Mouse (Mus musculus) heart, embryonic 12.5 days (tissue): ENCODE results near the gene Pdk2. TPM values are rescaled to one million over a fixed set of nuclear protein-coding genes. Genes with fewer than 3 reads are reported as not detected.

Source experiments
- ATAC-seq: fragments of 200-750 bp; cut with Nextera tagmentation; 2 replicates; pipeline ENCODE4 v1.8.0; 2017; ENCODE audit warnings: moderate TSS enrichment, moderate library complexity; ENCODE audit not compliant: insufficient number of reproducible peaks, low FRiP score
- H3K27ac ChIP-seq: fragments of 300-500 bp; sonication (generic); 2 replicates; pipeline ENCODE4 v1.5.1; 2016; ENCODE audit warnings: mild to moderate bottlenecking, moderate library complexity; ENCODE audit not compliant: poor library complexity, severe bottlenecking
- H3K27me3 ChIP-seq: fragments of 300-500 bp; sonication (generic); replicated peaks from 2 replicates; pipeline ENCODE4 v1.6.1; 2016; ENCODE audit warnings: mild to moderate bottlenecking, moderate library complexity
- H3K36me3 ChIP-seq: fragments of 300-500 bp; sonication (generic); 2 replicates; pipeline ENCODE4 v1.6.1; 2016; ENCODE audit warnings: mild to moderate bottlenecking, moderate library complexity
- H3K4me1 ChIP-seq: fragments of 300-500 bp; sonication (generic); replicated peaks from 2 replicates; pipeline ENCODE4 v1.6.1; 2016; ENCODE audit warnings: mild to moderate bottlenecking
- H3K4me2 ChIP-seq: fragments of 300-500 bp; sonication (generic); 2 replicates; pipeline ENCODE4 v1.6.1; 2016; ENCODE audit warnings: mild to moderate bottlenecking, moderate library complexity
- H3K4me3 ChIP-seq: fragments of 300-500 bp; sonication (generic); 2 replicates; pipeline ENCODE4 v1.5.1; 2016; ENCODE audit warnings: mild to moderate bottlenecking
- H3K9ac ChIP-seq: fragments of 300-500 bp; sonication (generic); 2 replicates; pipeline ENCODE4 v1.6.1; 2016; ENCODE audit warnings: mild to moderate bottlenecking, moderate library complexity
- H3K9me3 ChIP-seq: fragments of 300-500 bp; sonication (generic); replicated peaks from 2 replicates; pipeline ENCODE4 v1.6.1; 2016; ENCODE audit warnings: mild to moderate bottlenecking, moderate library complexity
- WGBS: fragments of 180-500 bp; shearing (Covaris S2); methylation state at CpG from one replicate; pipeline ENCODE4 v1.1.7; 2016; 5-methylcytosine and 5-hydroxymethylcytosine counted together
- polyA plus RNA-seq: library from polyadenylated mRNA; unstranded; fragments of >200 nt; fragmentation: Nextera tagmentation; extraction: Ambion mirVana; gene quantifications from 2 replicates; pipeline ENCODE4 v1.2.1, GENCODE M21; 2016

Gene Pdk2
- polyA plus RNA-seq, 1 experiment from 2014 or later: 65.1 TPM

GRCm38 (mm10) chr11:94986435-94986834 is 54.7 kb downstream of the Pdk2 start:
- 64% methylated on average over 2 of the region's 2 CpGs for WGBS
- no peaks in the 10 kb centered on the region for H3K9me3 ChIP-seq
- no peak for ATAC-seq

DNA sequence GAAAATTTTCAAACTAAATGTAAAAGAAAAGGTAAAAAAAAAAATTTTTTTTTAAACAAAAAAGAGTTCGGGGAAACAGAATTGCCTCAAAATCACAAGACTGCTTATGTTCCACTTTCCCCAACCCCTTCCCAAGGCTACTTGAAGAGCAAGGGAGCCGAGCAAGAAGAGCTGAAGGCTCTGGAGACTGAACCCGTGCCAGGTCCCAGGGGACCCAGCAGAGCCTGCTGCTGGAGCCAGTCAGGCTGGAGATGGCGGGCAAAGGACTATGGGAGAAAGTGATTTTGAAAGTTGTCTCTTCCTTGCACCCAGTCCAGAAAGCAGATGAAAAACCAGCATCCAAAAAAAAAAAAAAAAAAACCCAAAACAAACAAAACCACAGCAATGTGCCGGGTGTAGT is 55.3 kb downstream of the Pdk2 start:
- no peak overlapping the region for H3K4me3 ChIP-seq
- H3K36me3 ChIP-seq: no peaks in the 10 kb centered on the region
- H3K27me3 ChIP-seq: no peaks in the 10 kb centered on the region
- 65% methylated on average over 5 of the region's 5 CpGs for WGBS
- ATAC-seq: no peak
- no peak overlapping the region for H3K4me2 ChIP-seq
- H3K4me1 ChIP-seq: peaks cover 45% of the 10 kb centered on the region
- no peaks in the 10 kb centered on the region for H3K9me3 ChIP-seq
- H3K9ac ChIP-seq: no peak overlapping the region
- H3K27ac ChIP-seq: no peak overlapping the region

More at GRCm38 (mm10) chr11:94986435-94986834, 54.7 kb downstream of the Pdk2 start:
- H3K4me3 ChIP-seq: no peak overlapping the region
- no peak overlapping the region for H3K27ac ChIP-seq
- no peaks in the 10 kb centered on the region for H3K27me3 ChIP-seq
- no peaks in the 10 kb centered on the region for H3K36me3 ChIP-seq
- H3K4me2 ChIP-seq: no peak overlapping the region
- H3K9ac ChIP-seq: no peak overlapping the region
- peaks cover 45% of the 10 kb centered on the region for H3K4me1 ChIP-seq

DNA sequence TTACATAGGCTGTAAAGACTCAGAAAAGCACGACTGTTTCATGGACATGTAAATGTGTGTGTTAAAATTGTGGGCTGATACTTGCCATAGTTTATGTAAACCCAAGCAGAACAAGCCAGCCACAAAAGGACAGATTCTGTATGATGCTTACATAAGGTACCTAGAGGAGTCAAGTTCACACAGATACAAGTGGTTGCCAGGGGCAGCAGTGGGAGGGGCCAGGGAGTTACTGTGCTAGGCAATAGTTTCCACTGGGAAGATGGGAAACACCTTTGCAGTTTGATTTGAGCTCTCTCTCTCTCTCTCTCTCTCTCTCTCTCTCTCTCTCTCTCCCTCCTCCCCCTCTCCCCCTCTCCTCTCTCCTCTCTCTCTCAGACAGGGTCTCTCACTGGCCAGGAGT is 56.0 kb downstream of the Pdk2 start:
- WGBS: 45% methylated on average over 1 of the region's 1 CpGs
- no peaks in the 10 kb centered on the region for H3K9me3 ChIP-seq

GRCm38 (mm10) chr11:94979462-94980179 is 61.5 kb downstream of the Pdk2 start:
- no peaks in the 10 kb centered on the region for H3K36me3 ChIP-seq
- H3K9ac ChIP-seq: no peak overlapping the region
- H3K4me3 ChIP-seq: no peak overlapping the region
- 74% methylated on average over 11 of the region's 11 CpGs for WGBS
- peaks cover 39% of the 10 kb centered on the region for H3K4me1 ChIP-seq
- H3K27ac ChIP-seq: 0 out of 2 replicates have a peak overlapping the region, but pooled peaks have one; percentile 9
- no peaks in the 10 kb centered on the region for H3K9me3 ChIP-seq
- H3K27me3 ChIP-seq: no peaks in the 10 kb centered on the region
- H3K4me2 ChIP-seq: peak overlapping the region; percentile 50
- no peak for ATAC-seq

More for the DNA sequence above, 56.0 kb downstream of the Pdk2 start:
- H3K9ac ChIP-seq: peak overlapping the region; percentile 40; the same call in 1 of the 2 replicates
- H3K27ac ChIP-seq: no peak overlapping the region
- no peak overlapping the region for H3K4me3 ChIP-seq
- no peaks in the 10 kb centered on the region for H3K27me3 ChIP-seq
- no peaks in the 10 kb centered on the region for H3K36me3 ChIP-seq
- H3K4me1 ChIP-seq: peaks cover 41% of the 10 kb centered on the region
- no peak overlapping the region for H3K4me2 ChIP-seq
- ATAC-seq: no peak

DNA sequence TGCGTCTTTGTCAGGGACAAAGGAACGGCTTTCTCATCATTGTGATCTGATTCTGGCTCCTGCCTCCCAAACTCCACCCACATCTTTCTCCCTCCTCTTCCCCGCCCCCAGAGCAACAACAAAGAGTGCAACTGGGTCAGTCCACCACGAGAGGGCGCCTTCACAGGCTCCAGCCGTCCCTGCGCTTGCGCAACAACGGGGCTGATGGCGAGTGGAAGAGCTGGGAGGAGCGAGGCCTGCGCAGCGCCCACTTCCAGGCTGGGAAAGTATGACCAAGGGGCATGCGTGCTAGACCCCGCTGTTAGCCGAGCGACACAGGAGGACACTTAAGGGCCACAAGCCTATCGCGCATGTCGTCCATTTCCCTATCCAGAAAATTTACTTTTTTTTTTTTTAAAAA is 62.2 kb downstream of the Pdk2 start:
- ATAC-seq: peak; percentile 92
- H3K9ac ChIP-seq: no peak overlapping the region
- peak overlapping the region; percentile 50 for H3K4me2 ChIP-seq
- peaks cover 42% of the 10 kb centered on the region for H3K4me1 ChIP-seq
- no peaks in the 10 kb centered on the region for H3K9me3 ChIP-seq
- no peaks in the 10 kb centered on the region for H3K36me3 ChIP-seq
- no peaks in the 10 kb centered on the region for H3K27me3 ChIP-seq
- H3K4me3 ChIP-seq: no peak overlapping the region
- WGBS: under 1% methylated on average over 20 of the region's 20 CpGs
- no peak overlapping the region for H3K27ac ChIP-seq

DNA sequence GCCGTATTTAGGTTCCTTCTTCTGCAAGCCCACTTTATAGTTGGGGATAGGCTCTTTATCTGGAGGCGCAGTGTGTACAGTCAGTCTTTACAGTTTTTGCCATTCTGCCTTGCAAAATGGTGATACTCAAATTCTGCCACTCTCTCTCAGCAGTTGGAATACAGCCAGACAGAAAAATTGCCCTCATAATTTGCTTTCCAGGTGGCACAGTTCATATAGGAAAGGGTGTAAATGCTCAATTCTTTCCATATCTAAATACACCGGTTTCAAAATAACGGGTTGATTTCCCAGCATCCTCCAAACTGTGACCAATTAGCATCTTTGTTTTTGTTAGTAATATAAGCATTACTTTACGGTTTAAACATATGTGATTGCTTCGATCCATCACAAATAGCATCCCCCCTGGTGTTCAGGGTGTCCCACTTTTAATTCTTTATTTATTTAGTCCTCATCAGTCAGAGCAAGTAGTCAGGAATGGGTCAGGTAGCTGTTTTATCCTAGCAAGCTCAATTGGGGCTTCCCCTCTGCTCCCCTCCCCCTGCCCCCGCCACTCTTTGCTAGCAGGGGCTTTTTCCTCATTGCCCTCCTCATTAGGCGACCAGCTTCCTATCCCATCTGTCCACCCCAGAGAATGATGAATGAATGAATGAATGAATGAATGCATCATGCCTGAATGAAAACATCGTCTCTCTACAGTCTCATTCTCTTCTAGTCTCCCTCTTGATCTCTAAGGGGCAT is 62.8 kb downstream of the Pdk2 start:
- 41% methylated on average over 9 of the region's 9 CpGs for WGBS
- no peak for ATAC-seq
- H3K9me3 ChIP-seq: no peaks in the 10 kb centered on the region
- H3K27ac ChIP-seq: 0 out of 2 replicates have a peak overlapping the region, but pooled peaks have one; percentile 3
- no peak overlapping the region for H3K9ac ChIP-seq
- H3K4me2 ChIP-seq: peak overlapping the region; percentile 50
- H3K4me3 ChIP-seq: no peak overlapping the region
- no peaks in the 10 kb centered on the region for H3K27me3 ChIP-seq
- H3K36me3 ChIP-seq: no peaks in the 10 kb centered on the region
- peaks cover 47% of the 10 kb centered on the region for H3K4me1 ChIP-seq

Other genes with a start within 250 kb of the Pdk2 start
- gene Col1a1, start 105.1 kb downstream of the Pdk2 start, polyA plus RNA-seq: 404 and 446 TPM in 2 replicates
- 0.30 TPM in 1 of 2 replicates, not detected in the other for gene Hils1, start 73.8 kb downstream of the Pdk2 start, polyA plus RNA-seq
- gene Sgca, start 65.0 kb downstream of the Pdk2 start, polyA plus RNA-seq: 20.6 and 26.6 TPM in 2 replicates
- gene Ppp1r9b, start 50.3 kb downstream of the Pdk2 start, polyA plus RNA-seq: 10.4 and 12.2 TPM in 2 replicates
- 14.8 and 16.5 TPM in 2 replicates for gene Samd14, start 31.5 kb downstream of the Pdk2 start, polyA plus RNA-seq
- 11.8 and 12.1 TPM in 2 replicates for gene Itga3, start 35.4 kb upstream of the Pdk2 start, polyA plus RNA-seq
- gene Dlx3, start 78.8 kb upstream of the Pdk2 start, polyA plus RNA-seq: 0.12 and 0.41 TPM in 2 replicates
- gene Dlx4, start 104.9 kb upstream of the Pdk2 start, polyA plus RNA-seq: 0.14 TPM in 1 of 2 replicates, not detected in the other
- gene Tac4, start 220.2 kb upstream of the Pdk2 start, polyA plus RNA-seq: not detected in 2 replicates